Mouse (Mus musculus) limb, embryonic 13.5 days (tissue): ENCODE measurements around the gene Lrch3. TPM values are rescaled to one million over a fixed set of nuclear protein-coding genes. Genes with fewer than 3 reads are reported as not detected.

ENCODE experiments used
- ATAC-seq: fragments of 200-750 bp; cut with Nextera tagmentation; 2 replicates; pipeline ENCODE4 v1.8.0; 2017; ENCODE audit warnings: low read depth, moderate number of reproducible peaks, moderate TSS enrichment; ENCODE audit not compliant: low FRiP score
- H3K27ac ChIP-seq: fragments of 300-500 bp; sonication (generic); 2 replicates; pipeline ENCODE4 v1.5.1; 2015; ENCODE audit warnings: inconsistent platforms, mild to moderate bottlenecking, moderate library complexity
- H3K27me3 ChIP-seq: fragments of 300-500 bp; sonication (generic); 2 replicates; pipeline ENCODE4 v1.6.1; 2015; ENCODE audit warnings: mild to moderate bottlenecking, inconsistent platforms
- H3K36me3 ChIP-seq: fragments of 300-500 bp; sonication (generic); 2 replicates; pipeline ENCODE4 v1.6.1; 2015; ENCODE audit warnings: inconsistent platforms, mild to moderate bottlenecking, moderate library complexity
- H3K4me1 ChIP-seq: fragments of 300-500 bp; sonication (generic); 2 replicates; pipeline ENCODE4 v1.6.1; 2015; ENCODE audit warnings: inconsistent platforms
- H3K4me2 ChIP-seq: fragments of 300-500 bp; sonication (generic); replicated peaks from 2 replicates; pipeline ENCODE4 v1.6.1; 2015; ENCODE audit warnings: inconsistent platforms, mild to moderate bottlenecking, moderate library complexity
- H3K4me3 ChIP-seq: fragments of 300-500 bp; sonication (generic); 2 replicates; pipeline ENCODE4 v1.5.1; 2015; ENCODE audit warnings: moderate library complexity, mild to moderate bottlenecking, inconsistent platforms
- H3K9ac ChIP-seq: fragments of 300-500 bp; sonication (generic); 2 replicates; pipeline ENCODE4 v1.6.1; 2015; ENCODE audit warnings: mild to moderate bottlenecking, inconsistent platforms
- H3K9me3 ChIP-seq: fragments of 300-500 bp; sonication (generic); 2 replicates; pipeline ENCODE4 v1.6.1; 2016; ENCODE audit warnings: inconsistent platforms
- WGBS: fragments of 180-500 bp; shearing (Covaris S2); methylation state at CpG from one replicate; pipeline ENCODE4 v1.1.7; 2015; 5-methylcytosine and 5-hydroxymethylcytosine counted together
- polyA plus RNA-seq: library from polyadenylated mRNA; unstranded; fragments of >200 nt; fragmentation: Nextera tagmentation; extraction: Ambion mirVana; gene quantifications from 2 replicates; pipeline ENCODE4 v1.2.1, GENCODE M21; 2015

Gene Lrch3
- polyA plus RNA-seq, 1 experiment from 2014 or later, result 36.7 TPM

DNA sequence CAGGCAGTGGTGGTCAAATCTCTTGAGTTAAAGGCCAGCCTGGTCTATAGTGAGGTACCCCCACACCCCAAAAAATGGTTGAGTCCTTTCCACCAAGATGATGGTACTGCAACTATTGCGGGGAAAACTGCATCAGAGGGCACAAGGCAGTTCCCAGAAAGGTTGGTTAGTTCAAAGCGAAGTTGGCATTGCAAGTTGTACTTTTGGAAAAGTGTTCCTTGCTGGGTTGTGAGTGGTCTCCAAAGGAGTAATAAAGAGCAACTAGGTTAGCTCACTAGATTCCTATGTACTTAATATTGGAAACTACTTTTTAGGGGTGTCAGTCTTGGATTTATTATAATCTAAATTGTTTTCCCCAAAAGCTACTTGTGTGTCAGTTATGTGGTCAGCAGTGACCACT is 147.0 kb downstream of the Lrch3 start:
- ATAC-seq, result no peak
- H3K9me3 ChIP-seq, result no peaks in the 10 kb centered on the region
- no peak overlapping the region for H3K4me2 ChIP-seq
- H3K27ac ChIP-seq, result no peak overlapping the region
- H3K36me3 ChIP-seq, result peaks cover 32% of the 10 kb centered on the region
- H3K9ac ChIP-seq, result no peak overlapping the region
- no peak overlapping the region for H3K4me3 ChIP-seq
- no peaks in the 10 kb centered on the region for H3K27me3 ChIP-seq
- WGBS, result 87% methylated on average over 2 of the region's 2 CpGs
- peaks cover 26% of the 10 kb centered on the region for H3K4me1 ChIP-seq

DNA sequence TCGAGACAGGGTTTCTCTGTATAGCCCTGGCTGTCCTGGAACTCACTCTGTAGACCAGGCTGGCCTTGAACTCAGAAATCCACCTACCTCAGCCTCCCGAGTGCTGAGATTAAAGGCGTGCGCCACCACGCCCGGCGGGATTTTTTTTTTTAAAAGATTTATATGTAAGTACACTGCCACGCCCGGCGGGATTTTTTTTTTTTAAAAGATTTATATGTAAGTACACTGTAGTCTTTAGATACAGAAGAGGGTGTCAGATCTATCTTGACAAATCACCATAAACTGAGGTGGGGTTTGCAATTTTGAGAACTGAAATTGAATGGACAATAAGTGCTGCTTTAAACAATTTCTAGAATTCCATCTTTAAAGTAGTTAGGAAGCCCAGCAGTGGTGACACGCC is 147.5 kb downstream of the Lrch3 start:
- Histone ChIP-seq H3K27me3 (no peaks in the 10 kb centered on the region), H3K4me3 (peak overlapping the region; percentile 78; the same call in 1 of the 2 replicates), H3K9me3 (no peaks in the 10 kb centered on the region), H3K4me2 (peak overlapping the region; percentile 86), H3K9ac (0 out of 2 replicates have a peak overlapping the region, but pooled peaks have one; percentile 74), H3K27ac (no peak overlapping the region), H3K4me1 (peaks cover 26% of the 10 kb centered on the region), H3K36me3 (peaks cover 32% of the 10 kb centered on the region)
- no peak for ATAC-seq
- 49% methylated on average over 11 of the region's 11 CpGs for WGBS

DNA sequence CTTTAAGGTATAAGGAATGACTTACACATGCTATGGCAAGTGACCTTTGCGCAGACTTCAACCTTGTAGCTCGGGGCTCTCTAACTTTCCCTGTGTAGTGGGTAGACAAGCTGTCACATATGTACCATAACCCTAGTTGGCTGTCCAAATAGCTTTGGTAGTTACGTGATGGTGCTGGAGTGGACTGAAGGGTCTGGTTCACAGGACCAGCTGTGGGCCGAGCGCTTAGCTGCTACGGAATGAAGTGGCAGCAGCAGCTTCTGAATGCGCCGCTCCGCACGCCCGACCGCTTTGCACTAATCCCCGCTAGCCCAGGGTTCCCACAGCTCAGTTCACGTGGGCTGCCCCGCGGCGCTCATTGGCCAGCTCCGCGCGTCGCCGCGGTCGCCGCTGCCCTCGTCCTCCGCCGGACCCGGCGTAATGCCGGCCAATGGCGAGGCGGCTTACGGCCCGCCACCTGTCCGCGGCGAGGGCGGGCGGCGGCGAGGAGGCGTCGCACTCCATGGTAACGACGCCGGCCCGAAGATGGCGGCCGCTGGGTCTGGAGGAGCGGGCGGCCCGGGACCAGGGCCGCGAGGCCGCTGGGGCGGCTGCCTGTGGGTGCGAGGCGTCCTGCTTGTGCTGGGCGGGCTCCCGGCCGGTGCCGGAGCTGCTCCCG is 148.3 kb downstream of the Lrch3 start, which contains the start of gene Lmln:
Lmln (plus strand) TSS at position 498 of the 658 bp plus-strand sequence.
- peak within 1 kb of the TSS; percentile 86 for H3K4me2 ChIP-seq
- H3K9me3 ChIP-seq, result no peaks in the 10 kb centered on the region
- H3K36me3 ChIP-seq, result peaks cover 32% of the 10 kb centered on the region
- ATAC-seq, result peak; percentile 97
- under 1% methylated on average over 64 of the region's 64 CpGs for WGBS
- peaks cover 26% of the 10 kb centered on the region for H3K4me1 ChIP-seq
- peak within 1 kb of the TSS; percentile 74 for H3K9ac ChIP-seq
- H3K4me3 ChIP-seq, result peak within 1 kb of the TSS; percentile 78
- no peaks in the 10 kb centered on the region for H3K27me3 ChIP-seq
- H3K27ac ChIP-seq, result peak within 1 kb of the TSS; percentile 40

DNA sequence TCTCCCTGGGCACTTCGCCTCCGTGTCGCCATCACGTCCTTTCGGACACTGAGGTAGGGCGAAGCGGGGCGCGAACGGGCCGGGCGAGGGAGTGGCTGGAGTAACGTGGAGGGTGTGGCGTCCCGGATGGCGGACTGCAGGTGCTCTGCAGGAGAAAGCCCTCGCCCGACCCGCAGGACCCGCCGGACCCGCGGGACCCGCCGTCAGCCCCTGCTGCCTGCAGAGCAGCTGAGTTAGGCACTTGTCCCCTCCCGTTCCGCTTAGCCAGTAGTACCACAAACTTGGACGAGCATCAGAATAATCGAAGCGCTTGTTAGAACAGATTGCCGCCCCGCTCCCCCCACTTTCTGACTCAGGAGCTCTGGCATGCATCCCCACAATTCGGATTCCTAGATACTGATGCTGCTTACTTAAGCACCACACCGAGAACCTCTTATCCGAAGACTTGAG is 148.8 kb downstream of the Lrch3 start:
- Histone ChIP-seq H3K27me3 (no peaks in the 10 kb centered on the region), H3K9ac (peak overlapping the region; percentile 74), H3K27ac (peak overlapping the region; percentile 28; the same call in 1 of the 2 replicates), H3K36me3 (peaks cover 32% of the 10 kb centered on the region), H3K4me1 (peaks cover 26% of the 10 kb centered on the region), H3K4me2 (peak overlapping the region; percentile 86), H3K4me3 (peak overlapping the region; percentile 78), H3K9me3 (no peaks in the 10 kb centered on the region)
- WGBS, result under 1% methylated on average over 35 of the region's 35 CpGs
- ATAC-seq, result peak; percentile 63

DNA sequence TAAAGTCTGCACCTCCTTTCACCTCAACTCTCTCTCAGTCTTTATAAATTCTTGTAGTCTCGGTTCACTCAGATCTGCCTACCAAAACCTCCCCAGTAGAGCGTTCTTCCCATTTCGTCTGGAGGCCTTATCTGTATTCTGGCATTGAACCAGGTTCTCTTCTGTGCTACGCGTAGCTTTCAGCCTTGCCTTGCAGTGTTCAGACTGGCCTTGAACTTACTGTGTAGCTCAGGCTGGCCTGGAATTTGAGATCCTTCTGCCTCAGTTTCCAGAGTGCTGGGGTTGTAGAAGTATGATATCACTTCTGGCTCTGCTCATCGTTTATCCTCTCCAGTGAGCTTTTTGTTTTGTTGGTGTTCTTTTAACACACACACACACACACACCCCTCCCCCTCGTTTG is 149.4 kb downstream of the Lrch3 start:
- H3K4me1 ChIP-seq, result peaks cover 20% of the 10 kb centered on the region
- no peak overlapping the region for H3K27ac ChIP-seq
- H3K9ac ChIP-seq, result peak overlapping the region; percentile 74
- 33% methylated on average over 7 of the region's 7 CpGs for WGBS
- no peak for ATAC-seq
- H3K36me3 ChIP-seq, result peaks cover 27% of the 10 kb centered on the region
- no peaks in the 10 kb centered on the region for H3K27me3 ChIP-seq
- H3K4me2 ChIP-seq, result peak overlapping the region; percentile 86
- peak overlapping the region; percentile 78 for H3K4me3 ChIP-seq
- H3K9me3 ChIP-seq, result no peaks in the 10 kb centered on the region

DNA sequence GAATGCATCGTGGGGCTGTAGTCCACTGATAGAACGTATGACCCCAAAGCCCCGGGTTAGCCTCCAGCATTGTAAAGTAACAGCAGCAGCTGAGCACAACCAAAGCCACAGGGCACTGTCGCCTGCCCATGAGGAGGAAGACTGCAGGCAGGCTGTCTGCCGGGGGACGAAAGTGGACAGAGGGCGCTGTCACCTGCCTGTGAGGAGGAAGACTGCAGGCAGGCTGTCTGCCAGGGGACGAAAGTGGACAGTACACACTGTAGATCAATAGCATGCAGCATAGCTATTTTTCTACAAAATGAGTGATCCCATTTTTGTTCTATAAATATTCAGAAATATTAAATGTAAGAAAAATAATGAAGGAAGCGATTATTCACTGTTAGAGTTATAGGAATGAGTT is 150.7 kb downstream of the Lrch3 start:
- no peak for ATAC-seq
- Histone ChIP-seq H3K27me3 (no peaks in the 10 kb centered on the region), H3K4me1 (peaks cover 13% of the 10 kb centered on the region), H3K4me3 (no peak overlapping the region), H3K36me3 (peaks cover 14% of the 10 kb centered on the region), H3K9ac (no peak overlapping the region), H3K27ac (no peak overlapping the region), H3K9me3 (no peaks in the 10 kb centered on the region), H3K4me2 (no peak overlapping the region)
- 74% methylated on average over 9 of the region's 9 CpGs for WGBS

Other genes with a start within 250 kb of the Lrch3 start
- gene Muc4, start 178.2 kb upstream of the Lrch3 start, polyA plus RNA-seq, result not detected in 2 replicates
- not detected in 2 replicates for gene Muc20, start 116.7 kb upstream of the Lrch3 start, polyA plus RNA-seq
- not detected in 2 replicates for gene Smbd1, start 103.6 kb upstream of the Lrch3 start, polyA plus RNA-seq
- gene Fyttd1, start 36.6 kb upstream of the Lrch3 start, polyA plus RNA-seq, result 111 and 112 TPM in 2 replicates
- gene Rubcn, start 36.3 kb upstream of the Lrch3 start, polyA plus RNA-seq, result 16.8 and 18.9 TPM in 2 replicates
- gene Iqcg, start 142.1 kb downstream of the Lrch3 start, polyA plus RNA-seq, result 2.0 and 2.7 TPM in 2 replicates
- gene Rpl35a, start 142.4 kb downstream of the Lrch3 start, polyA plus RNA-seq, result 915 and 966 TPM in 2 replicates
- gene Lmln, start 148.4 kb downstream of the Lrch3 start, polyA plus RNA-seq, result 3.4 and 4.0 TPM in 2 replicates